Mouse (Mus musculus) hindbrain, embryonic 16.5 days (tissue): ENCODE measurements around the gene Gpr18. TPM values are rescaled to one million over a fixed set of nuclear protein-coding genes. Genes with fewer than 3 reads are reported as not detected.

Source experiments
- ATAC-seq: fragments of 200-750 bp; cut with Nextera tagmentation; 2 replicates; pipeline ENCODE4 v1.8.0; 2017; ENCODE audit warnings: moderate TSS enrichment, moderate library complexity
- H3K27ac ChIP-seq: fragments of 300-500 bp; sonication (generic); 2 replicates; pipeline ENCODE4 v1.5.1; 2014; ENCODE audit warnings: low read depth, mild to moderate bottlenecking, control low read depth, low read length, moderate library complexity
- H3K27me3 ChIP-seq: fragments of 300-500 bp; sonication (generic); replicated peaks from 2 replicates; pipeline ENCODE4 v1.6.1; 2014; ENCODE audit warnings: low read length; ENCODE audit not compliant: control insufficient read depth, insufficient read depth
- H3K36me3 ChIP-seq: fragments of 300-500 bp; sonication (generic); 2 replicates; pipeline ENCODE4 v1.6.1; 2014; ENCODE audit warnings: mild to moderate bottlenecking, low read length, moderate library complexity, mixed read lengths; ENCODE audit not compliant: control insufficient read depth, insufficient read depth
- H3K4me1 ChIP-seq: fragments of 300-500 bp; sonication (generic); 2 replicates; pipeline ENCODE4 v1.6.1; 2014; ENCODE audit warnings: low read depth, low read length; ENCODE audit not compliant: control insufficient read depth, insufficient read depth
- H3K4me2 ChIP-seq: fragments of 300-500 bp; sonication (generic); 2 replicates; pipeline ENCODE4 v1.6.1; 2014; ENCODE audit warnings: mild to moderate bottlenecking, low read length, control low read depth, moderate library complexity
- H3K4me3 ChIP-seq: fragments of 300-500 bp; sonication (generic); 2 replicates; pipeline ENCODE4 v1.5.1; 2014; ENCODE audit warnings: mild to moderate bottlenecking, low read length, control low read depth, moderate library complexity
- H3K9ac ChIP-seq: fragments of 300-500 bp; sonication (generic); 2 replicates; pipeline ENCODE4 v1.6.1; 2014; ENCODE audit warnings: low read depth, mild to moderate bottlenecking, control low read depth, low read length, moderate library complexity
- H3K9me3 ChIP-seq: fragments of 300-500 bp; sonication (generic); 2 replicates; pipeline ENCODE4 v1.6.1; 2014; ENCODE audit warnings: mild to moderate bottlenecking, low read length, moderate library complexity; ENCODE audit not compliant: control insufficient read depth
- WGBS: fragments of 180-500 bp; shearing (Covaris S2); extraction: QIAGEN DNeasy Blood & Tissue Kit; methylation state at CpG from one replicate; pipeline ENCODE4 v1.1.7; 2014; 5-methylcytosine and 5-hydroxymethylcytosine counted together
- polyA plus RNA-seq: library from polyadenylated mRNA; unstranded; fragments of >200 nt; fragmentation: Nextera tagmentation; extraction: Ambion mirVana; gene quantifications from 2 replicates; pipeline ENCODE4 v1.2.1, GENCODE M21; 2015

Gene Gpr18
- polyA plus RNA-seq, 1 experiment from 2014 or later, result 0.16 TPM

DNA sequence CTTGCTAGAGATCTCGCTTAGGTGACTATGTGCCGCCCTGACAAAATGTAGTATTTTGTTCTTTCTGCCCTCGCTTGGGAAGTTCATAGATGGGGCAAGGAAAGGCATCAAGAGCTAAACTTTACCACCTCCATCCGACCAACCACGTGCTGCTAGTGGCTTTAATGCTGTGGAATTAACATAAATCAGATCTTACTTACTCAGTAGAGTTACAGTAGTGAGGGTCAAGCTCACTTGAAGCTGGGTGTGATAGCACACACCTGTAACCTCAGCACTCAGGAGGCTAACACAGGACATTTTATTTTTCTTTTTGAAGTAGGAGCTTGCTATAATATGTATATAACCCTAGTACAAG lies 36.4 kb upstream of the Gpr18 start:
- Histone ChIP-seq H3K9me3 (no peaks in the 10 kb centered on the region), H3K4me2 (no peak overlapping the region), H3K4me1 (no peaks in the 10 kb centered on the region), H3K27ac (no peak overlapping the region), H3K9ac (no peak overlapping the region), H3K27me3 (no peaks in the 10 kb centered on the region), H3K4me3 (no peak overlapping the region), H3K36me3 (no peaks in the 10 kb centered on the region)
- ATAC-seq, result no peak
- 96% methylated on average over 5 of the region's 5 CpGs for WGBS

DNA sequence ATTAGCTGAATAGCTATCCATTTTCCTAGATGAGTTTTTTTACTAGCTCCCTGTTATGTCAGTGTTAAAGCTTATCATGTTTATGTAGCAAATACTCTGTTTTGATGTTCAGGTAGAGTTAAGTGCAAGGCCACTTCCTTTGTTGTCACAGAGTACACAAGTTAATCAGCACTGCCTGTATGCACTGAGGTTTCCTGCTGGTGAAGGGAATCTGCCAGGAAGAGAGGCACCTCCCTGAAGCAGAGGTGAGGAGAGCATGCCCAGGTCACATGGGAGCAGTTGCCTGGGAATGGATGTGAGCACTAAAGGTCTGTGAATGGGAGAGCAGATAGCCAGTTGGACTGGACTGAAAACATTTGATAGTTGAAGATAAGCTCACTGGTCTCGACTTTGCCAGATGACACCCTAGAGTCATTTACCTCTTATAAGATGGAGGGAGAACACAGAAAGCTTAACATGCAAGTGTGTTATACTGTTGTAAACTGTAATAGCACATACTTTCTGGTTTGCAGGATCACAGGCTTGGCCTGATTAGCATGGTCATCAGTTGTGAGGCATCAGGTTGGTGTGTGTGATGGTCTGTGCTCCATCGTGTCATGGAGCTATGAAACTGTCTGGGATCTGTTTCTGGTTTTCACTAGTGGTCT lies 35.9 kb upstream of the Gpr18 start:
- H3K4me3 ChIP-seq, result no peak overlapping the region
- H3K36me3 ChIP-seq, result no peaks in the 10 kb centered on the region
- 89% methylated on average over 2 of the region's 2 CpGs for WGBS
- H3K27ac ChIP-seq, result no peak overlapping the region
- no peak overlapping the region for H3K9ac ChIP-seq
- H3K9me3 ChIP-seq, result no peaks in the 10 kb centered on the region
- H3K4me1 ChIP-seq, result no peaks in the 10 kb centered on the region
- no peak for ATAC-seq
- H3K27me3 ChIP-seq, result no peaks in the 10 kb centered on the region
- no peak overlapping the region for H3K4me2 ChIP-seq

DNA sequence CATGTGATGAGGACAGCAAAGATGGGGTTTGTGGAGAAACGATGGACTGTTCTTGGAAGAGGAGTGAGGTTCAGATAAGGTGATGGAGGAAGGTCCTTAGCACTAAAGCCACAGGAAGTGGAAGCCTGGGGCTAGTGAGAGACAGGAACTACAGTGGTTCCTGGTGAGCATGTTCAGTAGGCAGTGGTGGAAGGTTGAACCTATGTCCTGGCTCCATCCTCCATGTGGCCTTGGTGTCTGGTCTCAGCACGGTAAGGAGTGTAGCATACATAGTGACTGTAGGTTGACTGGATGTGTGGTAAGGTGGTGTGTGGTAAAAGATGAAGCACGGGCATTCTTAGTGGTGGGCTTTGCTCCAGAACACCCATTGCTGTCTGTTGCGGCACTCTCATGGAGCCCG lies 34.3 kb upstream of the Gpr18 start:
- H3K27me3 ChIP-seq, result no peaks in the 10 kb centered on the region
- no peaks in the 10 kb centered on the region for H3K4me1 ChIP-seq
- WGBS, result 94% methylated on average over 5 of the region's 5 CpGs
- H3K4me3 ChIP-seq, result no peak overlapping the region
- no peaks in the 10 kb centered on the region for H3K9me3 ChIP-seq
- H3K9ac ChIP-seq, result no peak overlapping the region
- no peak for ATAC-seq
- H3K27ac ChIP-seq, result no peak overlapping the region
- no peaks in the 10 kb centered on the region for H3K36me3 ChIP-seq
- H3K4me2 ChIP-seq, result no peak overlapping the region

DNA sequence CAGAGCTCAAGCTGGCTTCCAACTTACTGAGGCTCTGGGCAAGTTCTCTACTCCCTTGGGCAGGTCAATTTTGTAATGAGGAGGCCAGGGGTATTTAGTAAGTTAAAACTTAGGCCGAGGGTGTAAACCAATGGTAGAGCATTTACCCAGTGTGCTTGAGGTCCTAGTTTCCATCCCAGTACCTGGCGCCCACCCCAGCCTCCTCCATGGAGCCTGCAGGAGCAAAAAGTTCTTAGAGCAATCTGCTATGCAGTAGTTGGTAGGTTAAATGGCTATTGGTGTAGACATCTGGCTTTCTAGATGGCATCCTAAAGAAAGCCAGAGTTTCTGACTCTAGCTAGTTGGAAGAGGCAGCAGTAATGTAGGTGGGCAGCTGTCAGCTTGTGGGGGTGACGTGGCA lies 33.9 kb upstream of the Gpr18 start:
- Histone ChIP-seq H3K36me3 (no peaks in the 10 kb centered on the region), H3K9me3 (no peaks in the 10 kb centered on the region), H3K27ac (no peak overlapping the region), H3K9ac (no peak overlapping the region), H3K4me1 (no peaks in the 10 kb centered on the region), H3K4me2 (no peak overlapping the region), H3K27me3 (no peaks in the 10 kb centered on the region), H3K4me3 (no peak overlapping the region)
- WGBS, result 100% methylated on average over 3 of the region's 3 CpGs
- no peak for ATAC-seq

GRCm38 (mm10) chr14:121947966-121948365 lies 32.4 kb upstream of the Gpr18 start:
- Histone ChIP-seq H3K4me2 (no peak overlapping the region), H3K9me3 (0 out of 2 replicates have a peak, but pooled peaks cover 4% of the 10 kb centered on the region), H3K27ac (no peak overlapping the region), H3K36me3 (no peaks in the 10 kb centered on the region), H3K9ac (no peak overlapping the region), H3K4me3 (no peak overlapping the region), H3K27me3 (no peaks in the 10 kb centered on the region), H3K4me1 (no peaks in the 10 kb centered on the region)
- 92% methylated on average over 3 of the region's 3 CpGs for WGBS
- no peak for ATAC-seq

DNA sequence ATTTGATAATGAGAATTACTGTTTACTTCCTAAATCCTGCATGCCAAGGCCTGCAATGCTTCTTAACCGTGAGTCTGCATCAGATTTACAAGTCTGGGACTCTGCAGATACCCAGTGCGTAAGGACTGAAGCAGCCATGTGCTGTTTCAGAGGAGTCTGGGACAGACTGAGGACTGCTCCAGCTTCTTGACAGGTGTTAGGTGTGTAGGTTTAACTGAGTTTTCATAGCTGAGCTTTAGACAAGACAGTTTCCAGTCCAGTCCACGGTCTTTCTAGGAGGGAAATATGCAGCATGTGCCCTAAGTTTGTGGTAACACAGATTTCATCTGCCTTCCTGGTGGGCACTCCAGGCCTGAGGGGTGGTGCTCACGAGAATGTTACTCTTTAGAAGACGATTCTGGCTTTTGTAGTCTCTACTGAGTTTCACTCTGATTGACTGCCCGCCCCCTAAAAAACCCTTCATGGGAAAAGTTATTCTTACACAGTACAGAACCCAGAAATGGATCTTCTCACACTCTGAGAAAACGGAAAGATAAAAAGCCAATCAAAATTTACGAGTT lies 31.7 kb upstream of the Gpr18 start:
- Histone ChIP-seq H3K4me1 (no peaks in the 10 kb centered on the region), H3K36me3 (no peaks in the 10 kb centered on the region), H3K4me2 (no peak overlapping the region), H3K9me3 (0 out of 2 replicates have a peak, but pooled peaks cover 4% of the 10 kb centered on the region), H3K27ac (no peak overlapping the region), H3K27me3 (no peaks in the 10 kb centered on the region), H3K9ac (no peak overlapping the region), H3K4me3 (no peak overlapping the region)
- 79% methylated on average over 8 of the region's 8 CpGs for WGBS
- no peak for ATAC-seq

DNA sequence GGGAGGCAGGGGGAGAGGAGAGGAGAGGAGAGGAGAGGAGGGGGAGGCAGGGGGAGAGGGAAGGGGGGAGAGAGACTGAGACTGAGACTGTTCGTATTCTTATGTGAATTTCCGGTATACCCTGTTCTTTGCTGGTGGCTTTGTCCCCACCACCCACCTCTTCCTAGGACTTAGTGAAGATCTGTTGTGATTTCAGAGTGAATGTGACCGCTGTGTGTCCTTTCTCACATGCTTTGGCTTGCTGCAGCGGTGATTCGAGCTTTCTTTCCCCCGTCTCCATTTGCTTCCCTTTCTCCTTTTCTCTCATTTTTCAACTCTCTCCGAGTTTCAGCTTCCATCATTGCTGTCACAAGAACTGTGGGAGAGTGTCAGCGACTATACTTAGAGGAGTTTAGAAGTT lies 31.1 kb upstream of the Gpr18 start:
- no peak for ATAC-seq
- Histone ChIP-seq H3K4me2 (no peak overlapping the region), H3K4me3 (no peak overlapping the region), H3K9me3 (0 out of 2 replicates have a peak, but pooled peaks cover 4% of the 10 kb centered on the region), H3K9ac (no peak overlapping the region), H3K4me1 (no peaks in the 10 kb centered on the region), H3K27ac (no peak overlapping the region), H3K36me3 (no peaks in the 10 kb centered on the region), H3K27me3 (no peaks in the 10 kb centered on the region)
- WGBS, result 74% methylated on average over 8 of the region's 8 CpGs

DNA sequence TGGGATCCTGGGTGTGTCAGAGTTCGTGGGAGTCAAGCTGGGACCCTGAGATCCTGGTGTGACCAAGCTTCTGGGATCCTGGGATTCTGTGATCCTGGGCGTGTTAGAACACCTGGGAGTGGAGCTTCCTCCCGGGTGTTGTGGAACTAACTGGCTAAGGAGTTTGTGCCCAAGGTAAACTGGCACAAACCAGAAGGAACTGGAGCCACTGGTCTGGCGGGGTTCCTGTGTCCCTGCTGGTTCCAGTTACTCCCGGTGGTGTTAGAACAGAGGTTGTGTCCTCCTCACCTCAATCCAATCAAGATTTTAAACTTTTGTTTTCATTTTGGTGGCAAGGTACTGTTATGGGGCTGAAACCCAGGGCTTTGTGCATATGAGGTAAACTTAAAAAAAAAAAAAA lies 30.6 kb upstream of the Gpr18 start:
- ATAC-seq, result no peak
- Histone ChIP-seq H3K4me3 (no peak overlapping the region), H3K4me1 (no peaks in the 10 kb centered on the region), H3K9me3 (0 out of 2 replicates have a peak, but pooled peaks cover 4% of the 10 kb centered on the region), H3K27ac (no peak overlapping the region), H3K4me2 (no peak overlapping the region), H3K27me3 (no peaks in the 10 kb centered on the region), H3K9ac (no peak overlapping the region), H3K36me3 (no peaks in the 10 kb centered on the region)
- 84% methylated on average over 5 of the region's 5 CpGs for WGBS

GRCm38 (mm10) chr14:121939582-121939981 lies 24.0 kb upstream of the Gpr18 start:
- H3K9ac ChIP-seq, result no peak overlapping the region
- no peaks in the 10 kb centered on the region for H3K36me3 ChIP-seq
- WGBS, result 98% methylated on average over 3 of the region's 3 CpGs
- no peaks in the 10 kb centered on the region for H3K27me3 ChIP-seq
- no peak overlapping the region for H3K4me2 ChIP-seq
- ATAC-seq, result no peak
- H3K4me3 ChIP-seq, result no peak overlapping the region
- H3K4me1 ChIP-seq, result no peaks in the 10 kb centered on the region
- 0 out of 2 replicates have a peak, but pooled peaks cover 4% of the 10 kb centered on the region for H3K9me3 ChIP-seq
- H3K27ac ChIP-seq, result no peak overlapping the region
